Mouse (Mus musculus) cerebellum, adult 2 months (tissue): ENCODE results near the gene Lamb3. TPM values are rescaled to one million over a fixed set of nuclear protein-coding genes. Genes with fewer than 3 reads are reported as not detected.

Source experiments
- DNase-seq, 2 experiments: peaks; one replicate each; pipeline ENCODE4 v3.0.0; 2021
- H3K27ac ChIP-seq: fragments of 200-500 bp; 2 replicates; pipeline ENCODE4 v1.5.1; 2012; ENCODE audit warnings: low read length, control low read depth, inconsistent platforms; ENCODE audit not compliant: insufficient read depth
- H3K27me3 ChIP-seq: fragments of 200-500 bp; 2 replicates; pipeline ENCODE4 v1.6.1; 2012; ENCODE audit warnings: inconsistent platforms, mild to moderate bottlenecking, low read length, moderate library complexity; ENCODE audit not compliant: control insufficient read depth, insufficient read depth
- H3K4me1 ChIP-seq: fragments of 200-500 bp; 2 replicates; pipeline ENCODE4 v1.6.1; 2011; ENCODE audit warnings: low read length; ENCODE audit not compliant: control insufficient read depth, insufficient read depth
- H3K4me3 ChIP-seq: fragments of 200-500 bp; replicated peaks from 2 replicates; pipeline ENCODE3; 2011; ENCODE audit warnings: mild to moderate bottlenecking, low read depth, low read length, control low read depth; ENCODE audit not compliant: insufficient read depth
- CTCF ChIP-seq: fragments of 200-500 bp; IDR thresholded peaks from 2 replicates; pipeline ENCODE4 v1.5.1; 2011; ENCODE audit warnings: low read depth, mild to moderate bottlenecking, control low read depth, low read length, moderate library complexity, borderline replicate concordance; ENCODE audit not compliant: insufficient read depth
- POLR2A ChIP-seq: fragments of 200-500 bp; IDR thresholded peaks from 2 replicates; pipeline ENCODE4 v1.6.1; 2011; ENCODE audit warnings: low read length, control low read depth, borderline replicate concordance; ENCODE audit not compliant: insufficient read depth
- WGBS: fragments of 180-500 bp; shearing (Covaris S2); methylation state at CpG from one replicate; pipeline ENCODE4 v1.1.7; 2018; 5-methylcytosine and 5-hydroxymethylcytosine counted together
- polyA plus RNA-seq: library from polyadenylated mRNA; depleted of rRNA; stranded (reverse); fragments of >200 nt; gene quantifications from 2 replicates; pipeline ENCODE4 v1.2.3, GENCODE M21; 2012; rRNA removed

The Lamb3 gene
- polyA plus RNA-seq, 1 experiment: 3.9 TPM

DNA sequence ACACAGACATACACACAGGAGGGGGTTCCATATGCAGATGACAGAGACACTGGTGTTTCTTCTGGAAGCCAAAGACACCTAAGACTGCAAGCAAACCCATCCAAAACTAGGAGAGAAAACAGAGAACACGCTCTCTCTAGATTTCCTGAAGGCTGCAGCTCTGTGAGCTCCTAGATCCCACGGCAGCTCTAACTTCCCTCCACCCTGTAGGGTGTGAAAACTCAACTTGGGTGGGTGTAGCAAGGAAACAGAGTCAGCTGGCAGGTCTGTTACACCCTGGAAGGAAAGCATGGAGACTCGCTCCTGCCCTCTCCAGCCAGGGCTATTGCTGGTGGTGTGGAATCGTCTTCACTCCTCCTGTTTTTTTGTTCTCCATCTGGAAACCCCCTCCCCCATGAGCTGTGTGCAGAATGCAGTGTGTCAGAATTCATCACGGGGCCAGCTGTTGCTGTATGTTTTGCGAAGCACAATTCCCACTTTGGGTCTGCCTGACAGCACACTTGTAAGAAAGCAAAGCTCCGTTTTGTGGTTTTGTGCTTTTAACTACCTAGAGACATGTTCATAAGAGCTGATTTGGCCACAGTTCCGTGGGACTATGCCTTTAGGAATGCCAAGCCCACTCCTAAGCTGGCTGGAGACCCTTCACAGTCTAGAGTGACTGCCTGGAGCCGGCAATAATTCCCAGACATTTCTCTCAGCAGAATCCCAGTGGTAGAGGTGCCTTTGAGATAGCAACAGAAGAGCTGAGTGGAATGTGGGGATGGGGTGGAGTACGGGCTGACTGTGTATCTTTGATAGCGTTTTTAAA is 174.3 kb downstream of the Lamb3 start:
- no peak overlapping the region for H3K4me3 ChIP-seq

DNA sequence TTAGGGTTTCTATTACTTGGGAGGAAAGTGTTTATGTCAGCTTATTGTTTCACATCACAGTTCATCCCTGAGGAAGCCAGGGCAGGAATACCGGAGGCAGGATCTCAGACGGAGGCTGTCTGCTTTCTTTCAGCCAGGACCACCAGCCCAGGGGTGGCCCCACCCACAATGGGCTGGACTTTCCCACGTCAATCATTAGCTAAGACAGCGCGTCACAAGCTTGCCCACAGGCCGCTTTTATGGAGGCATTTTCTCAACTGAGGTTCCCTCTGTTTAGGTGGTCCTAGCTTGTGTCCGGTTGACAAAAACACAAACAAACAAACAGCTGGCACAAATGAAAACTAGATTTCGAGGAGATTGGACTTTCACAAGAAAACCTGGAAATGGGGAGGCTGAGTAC is 174.9 kb downstream of the Lamb3 start:
- DNase-seq: no peak
- Histone ChIP-seq H3K27me3 (no peaks in the 10 kb centered on the region), H3K4me1 (peaks cover 18% of the 10 kb centered on the region), H3K4me3 (no peak overlapping the region), H3K27ac (no peak overlapping the region)
- TF ChIP-seq CTCF (no peak), POLR2A (no peak)
- 58% methylated on average over 8 of the region's 8 CpGs for WGBS

More for the DNA sequence above, 174.3 kb downstream of the Lamb3 start:
- 69% methylated on average over 11 of the region's 11 CpGs for WGBS
- H3K27me3 ChIP-seq: no peaks in the 10 kb centered on the region
- TF ChIP-seq POLR2A (no peak), CTCF (no peak)
- peaks cover 12% of the 10 kb centered on the region for H3K4me1 ChIP-seq
- no peak for DNase-seq
- no peak overlapping the region for H3K27ac ChIP-seq

DNA sequence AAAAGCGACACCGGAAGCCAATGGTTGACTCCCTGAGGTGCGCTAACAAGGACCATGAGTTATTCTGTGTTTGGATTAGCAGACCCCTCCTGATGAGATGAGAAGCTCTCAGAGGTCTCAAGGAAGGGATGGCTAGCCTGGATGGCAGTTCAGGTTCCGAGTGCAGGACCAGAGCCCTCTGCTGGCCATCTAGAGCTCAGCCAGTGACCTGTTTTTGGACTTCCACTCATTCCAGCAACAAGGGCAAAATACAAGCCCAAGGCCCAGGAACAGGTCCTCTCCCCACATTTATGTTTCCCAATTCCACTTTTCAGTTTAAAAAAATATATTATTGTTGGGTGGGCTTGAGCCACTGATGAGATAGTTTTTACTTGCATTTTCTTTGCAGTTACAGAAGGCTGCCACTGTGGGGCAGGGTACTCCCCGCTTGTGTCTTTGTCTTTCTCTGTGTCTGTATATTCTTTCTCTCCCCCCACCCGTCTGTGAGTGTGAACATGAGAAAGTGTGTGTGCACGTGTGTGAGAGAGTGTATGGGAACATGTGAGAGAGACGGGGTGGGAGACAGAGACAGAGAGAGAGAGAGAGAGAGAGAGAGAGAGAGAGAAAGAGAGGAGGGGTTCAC is 175.5 kb downstream of the Lamb3 start:
- TF ChIP-seq POLR2A (no peak), CTCF (peak; percentile 84)
- Histone ChIP-seq H3K27me3 (no peaks in the 10 kb centered on the region), H3K4me1 (peaks cover 18% of the 10 kb centered on the region), H3K27ac (no peak overlapping the region), H3K4me3 (no peak overlapping the region)
- 20% methylated on average over 8 of the region's 8 CpGs for WGBS
- DNase-seq: peak; percentile 67 to 73

DNA sequence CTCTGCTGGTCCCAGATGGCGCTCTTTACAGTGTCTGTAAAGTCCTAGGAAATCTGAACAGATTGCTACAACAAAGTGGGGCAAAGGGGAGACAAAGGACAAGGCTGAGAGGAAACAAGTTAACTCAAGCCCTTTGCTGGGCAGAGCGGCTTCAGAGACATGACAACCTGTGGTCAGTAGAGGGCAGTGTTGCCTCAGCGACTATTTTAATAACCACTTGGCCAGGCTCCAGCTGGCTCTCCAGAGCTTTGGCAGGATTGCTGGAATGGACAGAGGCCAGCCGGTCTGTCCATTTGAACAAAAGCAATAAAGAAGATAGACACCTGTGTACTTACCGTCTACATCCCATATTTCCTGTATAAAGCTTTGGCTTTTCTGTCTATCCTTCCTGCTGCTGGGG is 178.6 kb downstream of the Lamb3 start:
- peak; percentile 92 to 95 for DNase-seq
- no peaks in the 10 kb centered on the region for H3K27me3 ChIP-seq
- H3K4me1 ChIP-seq: peaks cover 18% of the 10 kb centered on the region
- no peak overlapping the region for H3K4me3 ChIP-seq
- no peak overlapping the region for H3K27ac ChIP-seq
- no peak for TF ChIP-seq POLR2A
- peak; percentile 92 for TF ChIP-seq CTCF
- 1% methylated on average over 5 of the region's 5 CpGs for WGBS

DNA sequence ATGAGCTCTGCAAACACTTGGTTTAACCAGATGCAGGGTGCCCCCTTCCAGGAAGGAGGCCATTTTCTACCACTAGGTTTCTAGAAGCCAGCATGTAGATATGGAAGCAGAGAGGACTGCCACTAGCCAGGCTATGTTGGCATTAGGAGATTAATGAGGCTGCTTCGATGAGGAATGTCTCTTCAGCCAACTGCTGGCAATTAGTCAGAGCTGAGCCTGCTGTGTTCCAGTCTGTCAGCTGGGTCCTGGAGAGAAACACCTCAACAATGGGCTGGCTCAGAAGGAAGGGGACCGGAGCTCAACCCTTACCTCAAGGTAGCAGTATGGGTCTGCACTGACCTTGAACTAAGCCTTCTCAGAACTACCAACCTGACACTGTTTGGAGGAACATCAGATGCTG is 179.7 kb downstream of the Lamb3 start:
- 17% methylated on average over 2 of the region's 2 CpGs for WGBS
- Histone ChIP-seq H3K4me3 (no peak overlapping the region), H3K27ac (no peak overlapping the region), H3K27me3 (no peaks in the 10 kb centered on the region), H3K4me1 (peaks cover 18% of the 10 kb centered on the region)
- peak; percentile 58 to 72 for DNase-seq
- no peak for TF ChIP-seq CTCF

DNA sequence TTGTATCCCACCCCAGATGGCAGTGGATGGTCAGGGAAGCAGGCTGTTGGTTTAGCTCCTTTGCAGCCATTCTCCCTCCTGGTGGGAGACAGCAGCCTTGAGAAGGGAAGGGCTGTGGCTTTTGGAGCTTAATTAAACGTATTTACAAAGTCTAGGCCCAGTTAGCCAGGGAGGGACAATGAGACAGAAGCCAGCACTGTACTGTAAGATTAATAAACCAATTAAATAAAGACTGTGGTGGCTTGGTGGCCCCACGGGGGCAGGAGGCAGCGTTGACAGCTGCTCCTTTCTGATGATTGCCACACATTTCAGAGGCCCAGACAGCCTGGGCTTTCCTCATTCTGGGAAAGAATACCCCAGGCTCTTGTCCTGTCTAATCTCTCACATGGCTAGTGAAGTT is 182.0 kb downstream of the Lamb3 start:
- peaks cover 18% of the 10 kb centered on the region for H3K4me1 ChIP-seq
- no peak overlapping the region for H3K27ac ChIP-seq
- DNase-seq: no peak
- H3K4me3 ChIP-seq: no peak overlapping the region
- WGBS: 76% methylated on average over 3 of the region's 3 CpGs
- TF ChIP-seq POLR2A (no peak), CTCF (no peak)
- H3K27me3 ChIP-seq: no peaks in the 10 kb centered on the region

DNA sequence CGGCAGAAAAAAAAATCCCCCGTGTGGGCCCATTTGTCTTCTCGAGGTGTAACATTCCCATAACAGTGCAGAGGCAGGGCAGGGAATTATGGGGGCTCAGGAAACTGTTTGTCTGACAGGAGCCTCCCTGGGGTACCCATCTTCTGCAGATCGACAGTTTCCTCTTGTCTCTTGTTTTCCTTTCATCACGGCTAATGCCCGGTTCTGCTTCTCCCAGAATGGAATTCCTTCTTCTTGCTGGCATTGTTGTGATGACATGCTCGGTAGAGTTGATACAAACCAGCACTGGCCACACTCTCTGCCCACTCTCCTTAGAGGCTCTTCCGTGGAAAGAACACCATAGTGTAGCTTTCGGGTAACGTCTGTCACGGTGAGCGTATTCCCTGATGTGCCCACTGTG is 182.5 kb downstream of the Lamb3 start:
- no peaks in the 10 kb centered on the region for H3K27me3 ChIP-seq
- no peak overlapping the region for H3K4me3 ChIP-seq
- 86% methylated on average over 12 of the region's 12 CpGs for WGBS
- TF ChIP-seq CTCF (no peak), POLR2A (no peak)
- H3K4me1 ChIP-seq: peaks cover 18% of the 10 kb centered on the region
- no peak overlapping the region for H3K27ac ChIP-seq
- no peak for DNase-seq

DNA sequence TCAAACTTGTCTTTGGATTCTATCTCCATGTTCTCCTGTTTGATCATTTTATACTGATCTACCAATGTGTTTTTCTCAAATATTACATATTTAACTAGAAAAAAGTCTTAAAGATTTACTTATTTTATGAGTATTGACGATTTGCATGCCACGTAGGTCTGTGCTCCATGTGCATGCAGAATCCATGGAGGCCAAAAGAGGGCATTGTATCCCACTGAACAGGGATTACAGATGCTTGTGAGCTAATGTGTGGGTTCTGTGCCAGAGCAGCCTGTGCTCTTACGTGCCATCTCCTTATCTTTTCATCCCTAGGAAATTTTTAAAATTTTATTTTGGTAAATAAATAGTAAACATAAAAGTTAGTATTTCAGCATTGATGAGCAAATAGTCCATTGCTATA is 184.8 kb downstream of the Lamb3 start:
- 93% methylated on average over 3 of the region's 3 CpGs for WGBS
- DNase-seq: no peak
- no peak overlapping the region for H3K27ac ChIP-seq
- H3K4me1 ChIP-seq: peaks cover 2% of the 10 kb centered on the region; the same call in 1 of the 2 replicates
- TF ChIP-seq POLR2A (no peak), CTCF (no peak)
- H3K27me3 ChIP-seq: no peaks in the 10 kb centered on the region
- no peak overlapping the region for H3K4me3 ChIP-seq

Other genes starting within 250 kb of the Lamb3 start
- 6.4 and 6.9 TPM in 2 replicates for gene Syt14, start 171.9 kb upstream of the Lamb3 start, polyA plus RNA-seq
- gene Diexf, start 77.4 kb upstream of the Lamb3 start, polyA plus RNA-seq: 17.7 and 18.9 TPM in 2 replicates
- 0.89 and 2.0 TPM in 2 replicates for gene Irf6, start 54.6 kb upstream of the Lamb3 start, polyA plus RNA-seq
- 4.0 and 4.3 TPM in 2 replicates for gene A130010J15Rik, start 39.7 kb upstream of the Lamb3 start, polyA plus RNA-seq
- 0.79 and 0.80 TPM in 2 replicates for gene Traf3ip3, start 6.0 kb upstream of the Lamb3 start, polyA plus RNA-seq
- gene Hsd11b1, start 56.4 kb downstream of the Lamb3 start, polyA plus RNA-seq: 94.8 and 95.6 TPM in 2 replicates
- 36.0 and 37.1 TPM in 2 replicates for gene G0s2, start 65.5 kb downstream of the Lamb3 start, polyA plus RNA-seq
- 23.4 and 26.4 TPM in 2 replicates for gene Camk1g, start 162.6 kb downstream of the Lamb3 start, polyA plus RNA-seq